Mouse (Mus musculus): ENCODE data around the gene Gm20517. TPM values are rescaled to one million over a fixed set of nuclear protein-coding genes. Genes with fewer than 3 reads are reported as not detected.

Gene Gm20517
- polyA plus RNA-seq, 1 experiment from 2014 or later, result 1.2 TPM

GRCm38 (mm10) chr17:47599511-47600297 lies 11.7 kb upstream of the Gm20517 start:
- WGBS, result 69% methylated on average over 11 of the region's 11 CpGs
- H3K36me3 ChIP-seq (ENCODE audit: control insufficient read depth, insufficient read depth), result peaks cover 57% of the 10 kb centered on the region

GRCm38 (mm10) chr17:47600601-47601388 lies 10.6 kb upstream of the Gm20517 start:
- Histone ChIP-seq H3K9me3 (ENCODE audit: control insufficient read depth) (no peaks in the 10 kb centered on the region), H3K36me3 (ENCODE audit: control insufficient read depth, insufficient read depth) (peaks cover 68% of the 10 kb centered on the region), H3K4me1 (replicated peaks; ENCODE audit: control insufficient read depth, insufficient read depth, low read length) (peaks cover 12% of the 10 kb centered on the region), H3K27ac (ENCODE audit: low read depth, low read length) (peak overlapping the region; percentile 50; the same call in 1 of the 2 replicates), H3K4me2 (replicated peaks; ENCODE audit: low read depth) (no peak overlapping the region), H3K27me3 (replicated peaks; ENCODE audit: control insufficient read depth, insufficient read depth, low read length) (no peaks in the 10 kb centered on the region), H3K4me3 (ENCODE audit: low read depth, low read length) (no peak overlapping the region), H3K9ac (ENCODE audit: low read depth, low read length) (no peak overlapping the region)
- 81% methylated on average over 13 of the region's 13 CpGs for WGBS
- no peak for ATAC-seq
- no peak for TF ChIP-seq CTCF (IDR thresholded peaks at IDR 0.05; ENCODE audit: low read depth)

More at GRCm38 (mm10) chr17:47599511-47600297, 11.7 kb upstream of the Gm20517 start:
- Histone ChIP-seq H3K27me3 (replicated peaks; ENCODE audit: control insufficient read depth, insufficient read depth, low read length) (no peaks in the 10 kb centered on the region), H3K9me3 (ENCODE audit: control insufficient read depth) (no peaks in the 10 kb centered on the region), H3K4me3 (ENCODE audit: low read depth, low read length) (no peak overlapping the region), H3K27ac (ENCODE audit: low read depth, low read length) (peak overlapping the region; percentile 50), H3K4me2 (replicated peaks; ENCODE audit: low read depth) (no peak overlapping the region), H3K4me1 (replicated peaks; ENCODE audit: control insufficient read depth, insufficient read depth, low read length) (peaks cover 12% of the 10 kb centered on the region), H3K9ac (ENCODE audit: low read depth, low read length) (no peak overlapping the region)
- TF ChIP-seq CTCF (IDR thresholded peaks at IDR 0.05; ENCODE audit: low read depth), result no peak
- ATAC-seq, result no peak

GRCm38 (mm10) chr17:47601389-47601755 lies 10.0 kb upstream of the Gm20517 start:
- Histone ChIP-seq H3K4me2 (replicated peaks; ENCODE audit: low read depth) (no peak overlapping the region), H3K27ac (ENCODE audit: low read depth, low read length) (peak overlapping the region; percentile 41; the same call in 1 of the 2 replicates), H3K36me3 (ENCODE audit: control insufficient read depth, insufficient read depth) (peaks cover 74% of the 10 kb centered on the region), H3K9ac (ENCODE audit: low read depth, low read length) (no peak overlapping the region), H3K9me3 (ENCODE audit: control insufficient read depth) (no peaks in the 10 kb centered on the region), H3K4me3 (ENCODE audit: low read depth, low read length) (no peak overlapping the region), H3K27me3 (replicated peaks; ENCODE audit: control insufficient read depth, insufficient read depth, low read length) (no peaks in the 10 kb centered on the region), H3K4me1 (replicated peaks; ENCODE audit: control insufficient read depth, insufficient read depth, low read length) (peaks cover 10% of the 10 kb centered on the region)
- WGBS, result 90% methylated on average over 10 of the region's 10 CpGs
- TF ChIP-seq CTCF (IDR thresholded peaks at IDR 0.05; ENCODE audit: low read depth), result no peak
- no peak for ATAC-seq

GRCm38 (mm10) chr17:47602289-47602688 lies 9.1 kb upstream of the Gm20517 start:
- WGBS, result 90% methylated on average over 11 of the region's 11 CpGs
- H3K36me3 ChIP-seq (ENCODE audit: control insufficient read depth, insufficient read depth), result peaks cover 81% of the 10 kb centered on the region
- no peak overlapping the region for H3K4me2 ChIP-seq (replicated peaks; ENCODE audit: low read depth)
- no peak overlapping the region for H3K27ac ChIP-seq (ENCODE audit: low read depth, low read length)
- peaks cover under 1% of the 10 kb centered on the region; the same call in 1 of the 2 replicates for H3K4me1 ChIP-seq (replicated peaks; ENCODE audit: control insufficient read depth, insufficient read depth, low read length)
- no peaks in the 10 kb centered on the region for H3K9me3 ChIP-seq (ENCODE audit: control insufficient read depth)
- ATAC-seq, result no peak
- H3K4me3 ChIP-seq (ENCODE audit: low read depth, low read length), result no peak overlapping the region
- TF ChIP-seq CTCF (IDR thresholded peaks at IDR 0.05; ENCODE audit: low read depth), result no peak
- no peak overlapping the region for H3K9ac ChIP-seq (ENCODE audit: low read depth, low read length)
- H3K27me3 ChIP-seq (replicated peaks; ENCODE audit: control insufficient read depth, insufficient read depth, low read length), result no peaks in the 10 kb centered on the region

- 64% methylated on average over 5 of the region's 5 CpGs for WGBS
- no peak for ATAC-seq
- Histone ChIP-seq H3K4me2 (replicated peaks; ENCODE audit: low read depth) (no peak overlapping the region), H3K9ac (ENCODE audit: low read depth, low read length) (no peak overlapping the region), H3K36me3 (ENCODE audit: control insufficient read depth, insufficient read depth) (peaks cover 59% of the 10 kb centered on the region), H3K9me3 (ENCODE audit: control insufficient read depth) (no peaks in the 10 kb centered on the region), H3K27me3 (replicated peaks; ENCODE audit: control insufficient read depth, insufficient read depth, low read length) (no peaks in the 10 kb centered on the region), H3K4me3 (ENCODE audit: low read depth, low read length) (no peak overlapping the region), H3K4me1 (replicated peaks; ENCODE audit: control insufficient read depth, insufficient read depth, low read length) (no peaks in the 10 kb centered on the region), H3K27ac (ENCODE audit: low read depth, low read length) (no peak overlapping the region)
- peak; percentile 60 for TF ChIP-seq CTCF (IDR thresholded peaks at IDR 0.05; ENCODE audit: low read depth)
Observed at GRCm38 (mm10) chr17:47606220-47606619, 5.2 kb upstream of the Gm20517 start.

- Histone ChIP-seq H3K4me3 (ENCODE audit: low read depth, low read length) (no peak overlapping the region), H3K36me3 (ENCODE audit: control insufficient read depth, insufficient read depth) (peaks cover 36% of the 10 kb centered on the region), H3K9ac (ENCODE audit: low read depth, low read length) (no peak overlapping the region), H3K27ac (ENCODE audit: low read depth, low read length) (no peak overlapping the region), H3K4me2 (replicated peaks; ENCODE audit: low read depth) (no peak overlapping the region), H3K4me1 (replicated peaks; ENCODE audit: control insufficient read depth, insufficient read depth, low read length) (peaks cover 6% of the 10 kb centered on the region; the same call in 1 of the 2 replicates), H3K9me3 (ENCODE audit: control insufficient read depth) (no peaks in the 10 kb centered on the region), H3K27me3 (replicated peaks; ENCODE audit: control insufficient read depth, insufficient read depth, low read length) (no peaks in the 10 kb centered on the region)
- no peak for TF ChIP-seq CTCF (IDR thresholded peaks at IDR 0.05; ENCODE audit: low read depth)
- ATAC-seq, result no peak
- 89% methylated on average over 4 of the region's 4 CpGs for WGBS
Observed at GRCm38 (mm10) chr17:47609182-47609581, 2.2 kb upstream of the Gm20517 start.
